Mouse (Mus musculus) lung, embryonic 15.5 days (tissue): ENCODE measurements around the gene Srgap2. TPM values are rescaled to one million over a fixed set of nuclear protein-coding genes. Genes with fewer than 3 reads are reported as not detected.

Experiments used
- ATAC-seq: fragments of 200-750 bp; cut with Nextera tagmentation; 2 replicates; pipeline ENCODE4 v1.8.0; 2017; ENCODE audit warnings: moderate number of reproducible peaks, borderline replicate concordance; ENCODE audit not compliant: low FRiP score, low TSS enrichment; ENCODE audit errors: extremely low read depth
- H3K27ac ChIP-seq: fragments of 300-500 bp; sonication (generic); 2 replicates; pipeline ENCODE4 v1.5.1; 2015; ENCODE audit warnings: moderate library complexity, mild to moderate bottlenecking, inconsistent platforms
- H3K27me3 ChIP-seq: fragments of 300-500 bp; sonication (generic); 2 replicates; pipeline ENCODE4 v1.6.1; 2015; ENCODE audit warnings: inconsistent platforms
- H3K36me3 ChIP-seq: fragments of 300-500 bp; sonication (generic); 2 replicates; pipeline ENCODE4 v1.6.1; 2015; ENCODE audit warnings: inconsistent platforms
- H3K4me1 ChIP-seq: fragments of 300-500 bp; sonication (generic); 2 replicates; pipeline ENCODE4 v1.6.1; 2015; ENCODE audit warnings: inconsistent platforms
- H3K4me2 ChIP-seq: fragments of 300-500 bp; sonication (generic); 2 replicates; pipeline ENCODE4 v1.6.1; 2015; ENCODE audit warnings: inconsistent platforms, mild to moderate bottlenecking, moderate library complexity
- H3K4me3 ChIP-seq: fragments of 300-500 bp; sonication (generic); 2 replicates; pipeline ENCODE4 v1.5.1; 2015; ENCODE audit warnings: mild to moderate bottlenecking, inconsistent platforms
- H3K9ac ChIP-seq: fragments of 300-500 bp; sonication (generic); 2 replicates; pipeline ENCODE4 v1.6.1; 2015; ENCODE audit warnings: inconsistent platforms
- H3K9me3 ChIP-seq: fragments of 300-500 bp; sonication (generic); 2 replicates; pipeline ENCODE4 v1.6.1; 2016; ENCODE audit warnings: inconsistent platforms
- WGBS: fragments of 180-500 bp; shearing (Covaris S2); methylation state at CpG from one replicate; pipeline ENCODE4 v1.1.7; 2015; 5-methylcytosine and 5-hydroxymethylcytosine counted together
- microRNA-seq: library from miRNA; unstranded; fragments of <30 nt; microRNA quantifications from one replicate; pipeline ENCODE4, GENCODE M21; 2016
- polyA plus RNA-seq: library from polyadenylated mRNA; unstranded; fragments of >200 nt; fragmentation: Nextera tagmentation; extraction: Ambion mirVana; gene quantifications from 2 replicates; pipeline ENCODE4 v1.2.1, GENCODE M21; 2015

Gene Srgap2
- polyA plus RNA-seq, 1 experiment from 2014 or later, result 14.1 TPM

- H3K4me3 ChIP-seq, result peak within 1 kb of the TSS; percentile 60
- peaks cover 39% of the 10 kb centered on the region for H3K27me3 ChIP-seq
- peak; percentile 47 for ATAC-seq
- no peaks in the 10 kb centered on the region for H3K9me3 ChIP-seq
- under 1% methylated on average over 60 of the region's 60 CpGs for WGBS
- H3K4me2 ChIP-seq, result peak within 1 kb of the TSS; percentile 94
- peak within 1 kb of the TSS; percentile 54 for H3K9ac ChIP-seq
- peaks cover 51% of the 10 kb centered on the region for H3K4me1 ChIP-seq
- no peaks in the 10 kb centered on the region for H3K36me3 ChIP-seq
- H3K27ac ChIP-seq, result 0 out of 2 replicates have a peak within 1 kb of the TSS, but pooled peaks have one; percentile 54
Measured at GRCm38 (mm10) chr1:131245089-131245856, 281.9 kb downstream of the Srgap2 start, which contains the start of gene Rassf5. Rassf5 (minus strand) TSS chr1:131245258.

DNA sequence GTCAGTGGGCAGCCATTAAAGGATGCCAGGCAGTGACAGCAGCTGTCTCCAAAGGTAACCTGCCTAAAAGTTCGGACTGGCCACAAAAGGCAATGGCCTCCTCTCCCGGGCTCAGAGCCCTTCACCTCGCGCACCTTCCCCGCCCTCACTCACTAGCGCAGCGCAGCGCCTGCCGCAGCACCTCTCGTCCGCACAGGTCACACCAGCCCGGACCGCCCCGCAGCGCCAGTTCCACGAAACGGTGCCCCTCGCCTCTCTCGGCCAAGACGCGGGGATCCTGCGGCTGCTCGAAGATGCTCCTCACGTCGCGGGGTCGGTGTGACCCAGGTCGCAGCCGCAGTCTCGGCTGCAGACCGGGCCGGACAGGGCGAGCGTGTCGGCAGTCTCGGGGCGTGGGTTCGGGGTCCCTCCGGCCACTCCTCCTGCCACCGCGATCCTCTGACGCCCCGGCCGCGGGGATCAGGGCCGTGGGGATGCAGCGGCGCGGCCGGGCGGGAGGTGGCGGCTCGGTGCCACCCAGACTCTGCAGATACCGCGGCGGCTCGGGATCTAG lies 282.5 kb downstream of the Srgap2 start:
- H3K27ac ChIP-seq, result no peak overlapping the region
- peaks cover 58% of the 10 kb centered on the region for H3K4me1 ChIP-seq
- peak overlapping the region; percentile 60 for H3K4me3 ChIP-seq
- H3K9me3 ChIP-seq, result no peaks in the 10 kb centered on the region
- H3K27me3 ChIP-seq, result peaks cover 39% of the 10 kb centered on the region
- ATAC-seq, result no peak; the same call in 1 of the 2 replicates
- H3K36me3 ChIP-seq, result no peaks in the 10 kb centered on the region
- WGBS, result under 1% methylated on average over 57 of the region's 57 CpGs
- H3K4me2 ChIP-seq, result peak overlapping the region; percentile 94
- peak overlapping the region; percentile 54 for H3K9ac ChIP-seq

- H3K4me1 ChIP-seq, result peaks cover 72% of the 10 kb centered on the region
- H3K4me2 ChIP-seq, result peak overlapping the region; percentile 94; the same call in 1 of the 2 replicates
Measured at GRCm38 (mm10) chr1:131242956-131243355, 284.2 kb downstream of the Srgap2 start.

GRCm38 (mm10) chr1:131239576-131240193 lies 287.5 kb downstream of the Srgap2 start:
- 67% methylated on average over 12 of the region's 12 CpGs for WGBS
- Histone ChIP-seq H3K27ac (peak overlapping the region; percentile 63), H3K4me2 (no peak overlapping the region), H3K27me3 (peaks cover 29% of the 10 kb centered on the region), H3K9ac (no peak overlapping the region), H3K4me1 (peaks cover 43% of the 10 kb centered on the region), H3K9me3 (no peaks in the 10 kb centered on the region), H3K36me3 (no peaks in the 10 kb centered on the region), H3K4me3 (no peak overlapping the region)
- no peak for ATAC-seq

More at GRCm38 (mm10) chr1:131242956-131243355, 284.2 kb downstream of the Srgap2 start:
- Histone ChIP-seq H3K27ac (no peak overlapping the region), H3K9ac (no peak overlapping the region), H3K4me3 (no peak overlapping the region), H3K36me3 (no peaks in the 10 kb centered on the region), H3K9me3 (no peaks in the 10 kb centered on the region), H3K27me3 (peaks cover 39% of the 10 kb centered on the region)
- ATAC-seq, result no peak
- WGBS, result 28% methylated on average over 6 of the region's 6 CpGs

GRCm38 (mm10) chr1:131238931-131239381 lies 288.2 kb downstream of the Srgap2 start:
- Histone ChIP-seq H3K36me3 (no peaks in the 10 kb centered on the region), H3K4me2 (no peak overlapping the region), H3K9me3 (no peaks in the 10 kb centered on the region), H3K27me3 (peaks cover 22% of the 10 kb centered on the region), H3K4me3 (no peak overlapping the region), H3K4me1 (peaks cover 39% of the 10 kb centered on the region), H3K27ac (peak overlapping the region; percentile 63), H3K9ac (no peak overlapping the region)
- WGBS, result 36% methylated on average over 8 of the region's 8 CpGs
- ATAC-seq, result peak; percentile 80

- H3K36me3 ChIP-seq, result no peaks in the 10 kb centered on the region
- H3K4me1 ChIP-seq, result peaks cover 27% of the 10 kb centered on the region
- 45% methylated on average over 7 of the region's 7 CpGs for WGBS
- no peak overlapping the region for H3K4me3 ChIP-seq
- H3K4me2 ChIP-seq, result no peak overlapping the region
- H3K9ac ChIP-seq, result no peak overlapping the region
- no peak overlapping the region for H3K27ac ChIP-seq
- H3K27me3 ChIP-seq, result no peaks in the 10 kb centered on the region
- no peaks in the 10 kb centered on the region for H3K9me3 ChIP-seq
- ATAC-seq, result no peak
Measured at GRCm38 (mm10) chr1:131236077-131236476, 291.1 kb downstream of the Srgap2 start.

Small RNA genes lying within 50 kb of the gene (microRNA-seq; reads per million reads assigned to microRNA genes)
- gene Gm24273, result not detected

Other genes starting within 250 kb of the Srgap2 start
- 2.9 and 4.0 TPM in 2 replicates for gene Ikbke, start 247.7 kb downstream of the Srgap2 start, polyA plus RNA-seq
- gene Fam72a, start 551 bp upstream of the Srgap2 start, polyA plus RNA-seq, result 2.3 and 3.0 TPM in 2 replicates
- gene Avpr1b, start 71.9 kb upstream of the Srgap2 start, polyA plus RNA-seq, result not detected in 2 replicates
- gene Ctse, start 111.0 kb upstream of the Srgap2 start, polyA plus RNA-seq, result 0.72 and 0.80 TPM in 2 replicates
- gene Rab7b, start 161.3 kb upstream of the Srgap2 start, polyA plus RNA-seq, result 2.3 and 3.0 TPM in 2 replicates
- 4.2 and 5.3 TPM in 2 replicates for gene Slc26a9, start 216.7 kb upstream of the Srgap2 start, polyA plus RNA-seq